Mouse (Mus musculus) lung, postnatal 0 days (tissue): ENCODE data around the gene Fermt2.
"Not testable (repeated sequence)": the region's sequence is repeated elsewhere in the genome, so short reads cannot be mapped to it uniquely, and the experiment has no call there.

Experiments
- CTCF ChIP-seq: IDR thresholded peaks from 2 replicates; pipeline ENCODE4 v1.5.1; 2016; ENCODE audit warnings: antibody characterized with exemption, mild to moderate bottlenecking
- EP300 ChIP-seq: IDR thresholded peaks from 2 replicates; pipeline ENCODE4 v1.6.1; 2016; ENCODE audit warnings: antibody characterized with exemption, mild to moderate bottlenecking, control low read depth

DNA sequence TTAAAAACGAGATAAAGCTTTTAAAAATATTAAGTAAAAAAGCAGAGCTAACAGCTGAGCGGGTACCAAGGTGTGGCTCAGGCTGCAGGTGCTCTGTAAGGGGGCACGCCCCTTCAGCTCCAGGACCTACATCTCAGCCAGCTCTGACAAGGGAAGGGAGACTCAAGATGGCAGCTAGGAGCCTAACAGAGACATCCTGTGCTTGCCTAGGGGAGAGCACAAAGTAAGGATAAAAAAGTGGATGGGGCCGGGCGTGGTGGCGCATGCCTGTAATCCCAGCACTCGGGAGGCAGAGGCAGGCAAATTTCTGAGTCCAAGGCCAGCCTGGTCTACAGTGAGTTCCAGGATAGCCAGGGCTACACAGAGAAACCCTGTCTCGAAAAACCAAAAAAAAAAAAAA is 63.5 kb downstream of the Fermt2 start:
- TF ChIP-seq EP300, CTCF: not testable (repeated sequence)
